Mouse (Mus musculus): Measurements from ENCODE around the gene Hpn.

The Hpn gene

GRCm38 (mm10) chr7:31115182-31115581 is at the start of gene Hpn:
Gene Hpn (minus strand): TSS chr7:31115290.
- no peak for DNase-seq (ENCODE audit: low spot score)

GRCm38 (mm10) chr7:31164748-31165147 is 49.7 kb upstream of the Hpn start:
- no peak for DNase-seq (ENCODE audit: low spot score)

- no peak for DNase-seq (ENCODE audit: low spot score)
Measured at GRCm38 (mm10) chr7:31163666-31164577, 48.8 kb upstream of the Hpn start.

- no peak for DNase-seq (ENCODE audit: low spot score)
Measured at GRCm38 (mm10) chr7:31162324-31162723, 47.2 kb upstream of the Hpn start.

- no peak for DNase-seq (ENCODE audit: low spot score)
Measured at GRCm38 (mm10) chr7:31161831-31162230, 46.7 kb upstream of the Hpn start.

- DNase-seq (ENCODE audit: low spot score), result no peak
Measured at GRCm38 (mm10) chr7:31161246-31161645, 46.2 kb upstream of the Hpn start.

- no peak for DNase-seq (ENCODE audit: low spot score)
Measured at GRCm38 (mm10) chr7:31160763-31161162, 45.7 kb upstream of the Hpn start.

GRCm38 (mm10) chr7:31156034-31156928 is 41.2 kb upstream of the Hpn start:
- DNase-seq (ENCODE audit: low spot score), result peak; percentile 38

GRCm38 (mm10) chr7:31155296-31156033 is 40.4 kb upstream of the Hpn start, which contains the start of gene Gramd1a:
Gene Gramd1a (minus strand): TSS chr7:31155896.
- DNase-seq (ENCODE audit: low spot score), result peak; percentile 67

GRCm38 (mm10) chr7:31153536-31154320 is 38.6 kb upstream of the Hpn start:
- DNase-seq (ENCODE audit: low spot score), result no peak

GRCm38 (mm10) chr7:31151301-31152241 is 36.5 kb upstream of the Hpn start:
- peak; percentile 85 for DNase-seq (ENCODE audit: low spot score)

GRCm38 (mm10) chr7:31150566-31151300 is 35.6 kb upstream of the Hpn start:
- DNase-seq (ENCODE audit: low spot score), result peak; percentile 83

GRCm38 (mm10) chr7:31149751-31150565 is 34.9 kb upstream of the Hpn start:
- peak; percentile 30 for DNase-seq (ENCODE audit: low spot score)

GRCm38 (mm10) chr7:31149271-31149670 is 34.2 kb upstream of the Hpn start:
- DNase-seq (ENCODE audit: low spot score), result no peak

GRCm38 (mm10) chr7:31148756-31149155 is 33.7 kb upstream of the Hpn start:
- peak; percentile 74 for DNase-seq (ENCODE audit: low spot score)

GRCm38 (mm10) chr7:31148086-31148485 is 33.0 kb upstream of the Hpn start:
- DNase-seq (ENCODE audit: low spot score), result peak; percentile 60

GRCm38 (mm10) chr7:31145596-31146160 is 30.6 kb upstream of the Hpn start:
- DNase-seq (ENCODE audit: low spot score), result no peak

- DNase-seq (ENCODE audit: low spot score), result no peak
Measured at GRCm38 (mm10) chr7:31144886-31145285, 29.8 kb upstream of the Hpn start.
